In the genomic region with DNA sequence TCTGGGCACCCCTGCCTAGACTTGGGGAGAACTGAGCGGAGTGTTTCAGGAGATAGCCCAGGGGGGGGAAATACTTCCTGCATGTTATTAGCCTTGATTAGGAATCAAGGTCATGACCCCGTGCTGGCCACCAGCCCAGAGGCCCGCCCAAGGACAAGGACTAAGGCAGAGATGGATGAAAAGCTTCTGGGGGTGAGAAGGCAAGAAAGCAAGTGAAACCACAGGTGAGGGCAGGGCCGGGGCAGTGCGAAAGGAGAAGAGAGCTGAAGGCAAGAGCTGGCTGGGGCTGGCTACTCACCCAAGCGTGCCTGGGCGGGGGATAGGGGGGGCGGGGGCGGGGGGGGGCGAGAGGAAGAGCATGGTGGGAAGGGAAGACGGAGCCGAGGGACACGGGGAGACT, we compare ENCODE assay signal across 12 mouse cellular contexts.
DNase-seq lines count a peak whose midpoint lies in the region; ATAC-seq and TF ChIP-seq lines count a peak whose summit lies in the region.
"Had no signal": no experiment of that assay in that cellular context is flagged by ENCODE, and none has a peak within 500 bp of the region (broad histone marks: within the 10 kb centered on the region; RNA-seq: fewer than 3 reads in every experiment).

No protein-coding gene starts in this region.

- no peak overlapping the region for H3K4me3 ChIP-seq in kidney, embryonic 15.5 days (replicated peaks)
- H3K4me3 ChIP-seq in E14TG2a.4 (replicated peaks; ENCODE audit: low read length): peak overlapping the region; percentile 75
- no peak overlapping the region for H3K4me3 ChIP-seq in limb, embryonic 12.5 days (replicated peaks)
- no peak overlapping the region for H3K4me3 ChIP-seq in forebrain, embryonic 12.5 days (replicated peaks)
- H3K4me3 ChIP-seq: embryonic facial prominence, embryonic 12.5 days had no signal

- peak; percentile 43 to 73 for DNase-seq in adrenal gland, adult (ENCODE audit: inconsistent age in 2 of 2, low spot score in 1 of 2)
- DNase-seq in adrenal gland, adult 18-20 months (ENCODE audit: low spot score in 2 of 2): no peak
- no peak for DNase-seq in kidney, adult 9 months
- DNase-seq in urinary bladder, adult 18-20 months (ENCODE audit: low spot score in 2 of 2): no peak
- DNase-seq: cerebellum, adult 11 months; spleen, adult 18-20 months had no signal

- H3K27me3 ChIP-seq in kidney, embryonic 15.5 days: peaks cover 79% of the 10 kb centered on the region
- H3K27me3 ChIP-seq in E14TG2a.4 (ENCODE audit: insufficient read depth, low read length): no peaks in the 10 kb centered on the region
- peaks cover 90% of the 10 kb centered on the region for H3K27me3 ChIP-seq in limb, embryonic 12.5 days
- H3K27me3 ChIP-seq in forebrain, embryonic 12.5 days: peaks cover 88% of the 10 kb centered on the region

- no peaks in the 10 kb centered on the region for H3K9me3 ChIP-seq in kidney, embryonic 15.5 days (replicated peaks)
- H3K9me3 ChIP-seq in E14TG2a.4 (ENCODE audit: low read length): no peaks in the 10 kb centered on the region
- no peaks in the 10 kb centered on the region for H3K9me3 ChIP-seq in limb, embryonic 12.5 days
- no peaks in the 10 kb centered on the region for H3K9me3 ChIP-seq in forebrain, embryonic 12.5 days
- H3K9me3 ChIP-seq: embryonic facial prominence, embryonic 12.5 days had no signal

- no peak overlapping the region for H3K27ac ChIP-seq in kidney, embryonic 15.5 days
- H3K27ac ChIP-seq in limb, embryonic 12.5 days: no peak overlapping the region
- H3K27ac ChIP-seq in forebrain, embryonic 12.5 days: no peak overlapping the region
- H3K27ac ChIP-seq: embryonic facial prominence, embryonic 12.5 days; macrophage had no signal

- no peak overlapping the region for H3K9ac ChIP-seq in kidney, embryonic 15.5 days
- no peak overlapping the region for H3K9ac ChIP-seq in limb, embryonic 12.5 days (replicated peaks)
- no peak overlapping the region for H3K9ac ChIP-seq in forebrain, embryonic 12.5 days
- H3K9ac ChIP-seq: embryonic facial prominence, embryonic 12.5 days had no signal

- peak overlapping the region; percentile 28 for H3K4me2 ChIP-seq in kidney, embryonic 15.5 days
- no peak overlapping the region for H3K4me2 ChIP-seq in limb, embryonic 12.5 days
- no peak overlapping the region for H3K4me2 ChIP-seq in forebrain, embryonic 12.5 days
- H3K4me2 ChIP-seq: embryonic facial prominence, embryonic 12.5 days had no signal

- no peak; the same call in 1 of the 2 replicates for ATAC-seq in kidney, embryonic 15.5 days (replicated peaks; ENCODE audit: low FRiP score)
- peak; percentile 53; the same call in 1 of the 2 replicates for ATAC-seq in limb, embryonic 12.5 days (ENCODE audit: insufficient number of reproducible peaks, insufficient read depth, low FRiP score, low TSS enrichment, low read depth)
- ATAC-seq in forebrain, embryonic 12.5 days (ENCODE audit: low FRiP score): no peak

- no peaks in the 10 kb centered on the region for H3K36me3 ChIP-seq in kidney, embryonic 15.5 days
- H3K36me3 ChIP-seq in E14TG2a.4 (ENCODE audit: insufficient read depth, low read length): peaks cover 77% of the 10 kb centered on the region
- no peaks in the 10 kb centered on the region for H3K36me3 ChIP-seq in limb, embryonic 12.5 days
- H3K36me3 ChIP-seq in forebrain, embryonic 12.5 days (replicated peaks): no peaks in the 10 kb centered on the region
- H3K36me3 ChIP-seq: embryonic facial prominence, embryonic 12.5 days had no signal

- WGBS in kidney, embryonic 15.5 days: 22% methylated on average over 13 of the region's 13 CpGs
- 21% methylated on average over 12 of the region's 13 CpGs for WGBS in limb, embryonic 12.5 days
- 46% methylated on average over 9 of the region's 13 CpGs for WGBS in forebrain, embryonic 12.5 days

- TF ChIP-seq CTCF in E14TG2a.4 (conservative IDR thresholded peaks at IDR 0.05; ENCODE audit: low read length): no peak

- peaks cover 29% of the 10 kb centered on the region for H3K4me1 ChIP-seq in kidney, embryonic 15.5 days
- peaks cover 87% of the 10 kb centered on the region for H3K4me1 ChIP-seq in E14TG2a.4 (replicated peaks; ENCODE audit: low read depth, low read length)
- H3K4me1 ChIP-seq in limb, embryonic 12.5 days (replicated peaks): peaks cover 26% of the 10 kb centered on the region
- peaks cover 21% of the 10 kb centered on the region for H3K4me1 ChIP-seq in forebrain, embryonic 12.5 days

Comparison
In these comparisons a context has a peak if more than half of its experiments do, and no peak if none do; other contexts are left out.
1. DNase-seq: peak in adrenal gland, adult (2 of 2); none in adrenal gland, adult 18-20 months (0 of 2), kidney, adult 9 months (single experiment) and urinary bladder, adult 18-20 months (0 of 2).